Mouse (Mus musculus): Measurements from ENCODE around the gene Rhbdf1.

Gene Rhbdf1

DNA sequence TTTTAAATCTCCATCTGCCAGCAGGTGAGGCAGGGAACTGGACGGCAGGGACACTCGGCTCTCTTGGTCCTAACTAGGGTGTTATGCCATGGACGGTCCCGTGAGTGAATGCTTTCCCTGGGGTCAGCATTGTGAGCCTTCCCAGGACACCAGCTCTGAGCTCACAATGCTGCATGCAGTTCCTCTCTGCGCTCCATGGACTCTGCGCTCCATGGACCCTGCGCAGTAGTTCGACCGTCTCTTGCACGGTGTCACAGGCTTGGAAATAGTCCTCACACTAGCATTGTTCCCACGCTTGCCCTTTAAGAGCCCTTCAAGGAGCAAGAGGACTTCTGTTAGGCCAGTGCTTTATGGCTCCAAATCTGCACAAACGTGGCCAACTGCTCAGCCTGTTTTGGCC lies 33.2 kb downstream of the Rhbdf1 start:
- DNase-seq: no peak

DNA sequence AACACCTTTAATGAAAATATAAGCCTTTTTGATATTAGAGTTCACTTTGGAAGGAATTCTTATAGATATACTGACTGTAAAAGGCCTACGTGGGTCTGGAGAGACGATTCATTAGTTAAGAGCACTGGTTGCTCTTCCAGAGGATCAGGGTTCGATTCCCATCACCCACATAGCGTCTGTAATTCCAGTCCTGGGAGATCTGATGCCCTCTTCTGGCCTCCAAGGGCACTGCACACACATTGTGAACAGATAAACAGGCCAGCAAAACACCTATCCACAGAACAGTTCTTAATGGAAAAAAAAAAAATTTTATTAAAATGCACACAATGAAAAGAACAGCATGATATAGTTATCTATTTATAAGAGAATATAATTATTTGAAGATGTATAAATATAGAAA lies 34.8 kb downstream of the Rhbdf1 start:
- DNase-seq: no peak

DNA sequence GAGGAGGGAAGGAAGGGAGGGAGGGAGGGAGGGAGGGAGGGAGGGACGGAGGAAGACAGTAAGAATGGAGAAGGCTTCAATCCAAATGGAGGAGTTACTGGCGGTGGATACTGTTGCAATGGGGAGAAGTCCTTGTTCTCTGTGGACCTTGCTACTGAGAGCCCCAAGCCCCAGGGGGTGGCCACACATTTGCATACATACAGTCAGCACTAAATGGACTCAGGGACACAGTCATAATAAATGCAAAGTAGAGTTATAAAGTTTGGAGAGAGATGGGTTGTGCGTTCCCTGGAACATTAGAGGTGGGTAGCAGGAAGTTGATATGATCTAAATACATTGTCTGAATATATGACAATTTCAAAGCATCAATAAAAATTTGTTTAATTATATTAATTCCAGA lies 36.1 kb downstream of the Rhbdf1 start:
- no peak for DNase-seq

DNA sequence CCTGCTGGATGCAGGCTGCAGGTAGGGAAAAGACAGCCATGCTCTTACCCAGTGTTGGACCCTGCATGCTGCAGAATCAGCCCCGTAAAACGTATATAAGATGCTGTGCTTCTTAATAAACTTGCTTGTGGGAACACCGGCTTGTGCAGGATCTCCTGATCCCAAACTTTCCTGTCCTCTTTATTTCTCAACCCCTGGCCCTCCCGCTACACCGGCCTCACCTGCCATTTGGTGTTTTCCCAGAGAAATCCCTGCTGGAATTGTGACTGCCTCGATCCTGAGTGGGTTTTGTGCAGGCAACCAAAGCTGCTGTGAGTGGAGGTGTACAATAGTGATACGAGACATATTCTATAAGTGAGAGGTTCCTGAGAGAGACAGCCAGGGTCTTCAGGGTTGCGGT lies 37.6 kb downstream of the Rhbdf1 start:
- DNase-seq: no peak

DNA sequence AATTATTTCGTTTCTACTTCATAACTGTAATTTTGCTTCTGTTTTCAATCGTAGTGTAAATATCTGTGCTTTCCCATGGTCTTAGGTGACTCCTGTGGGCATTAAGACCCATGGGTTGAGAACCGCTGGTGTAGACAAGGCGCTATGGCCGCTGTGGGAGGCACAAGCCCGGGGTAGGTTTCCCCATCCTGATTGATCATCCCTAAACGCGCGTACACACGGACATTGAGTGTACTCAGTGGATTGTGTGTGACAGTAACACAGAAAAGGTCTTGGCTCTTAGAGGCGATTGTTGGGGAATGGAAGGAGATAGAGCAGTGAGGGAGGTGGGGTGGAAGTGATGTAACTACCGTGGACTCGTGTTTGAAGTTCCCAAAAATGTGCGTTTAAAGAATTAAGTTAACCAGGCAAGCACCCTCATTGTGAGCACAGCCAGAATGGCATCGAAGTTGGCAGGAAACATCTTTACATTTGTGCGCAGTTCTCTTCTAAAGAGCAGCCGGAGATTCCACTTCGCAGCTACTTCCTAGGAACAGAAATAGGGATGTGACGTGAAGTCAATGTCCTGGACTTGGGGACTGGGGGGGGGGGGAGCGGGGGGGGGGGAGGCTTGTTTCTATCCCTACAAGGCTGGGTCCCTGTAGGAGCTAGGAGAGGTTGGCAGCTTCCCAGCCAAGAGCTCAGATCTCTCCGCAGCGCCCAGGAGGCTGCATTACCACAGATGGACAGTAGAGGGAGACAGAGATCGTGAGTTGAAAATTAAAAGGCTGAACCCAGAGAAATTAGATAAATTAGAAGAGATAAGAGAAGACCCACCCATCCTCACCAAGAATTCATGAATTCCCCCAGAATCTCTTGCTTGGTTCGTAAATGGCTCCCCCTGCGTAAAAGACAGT lies 39.9 kb downstream of the Rhbdf1 start:
- DNase-seq: peak; percentile 81

DNA sequence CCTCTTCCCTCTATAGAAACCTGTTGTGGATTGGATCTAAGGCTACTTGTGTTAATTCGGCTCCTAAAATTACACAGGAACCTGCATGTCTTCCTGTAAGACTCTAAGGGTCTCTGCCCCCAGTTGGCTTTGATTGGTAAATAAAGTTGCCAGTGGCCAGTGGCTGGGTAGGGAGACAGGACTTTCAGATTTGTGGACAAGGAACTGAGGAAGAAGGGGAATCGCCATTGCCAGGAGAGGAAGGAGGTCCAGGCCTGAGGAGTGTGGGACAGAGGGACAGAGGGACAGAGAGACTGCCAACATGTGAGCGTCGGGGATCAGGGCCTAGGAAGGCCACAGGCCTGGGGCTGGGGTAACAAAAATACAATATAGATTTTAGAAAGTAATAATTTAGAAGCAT lies 40.9 kb downstream of the Rhbdf1 start:
- no peak for DNase-seq

DNA sequence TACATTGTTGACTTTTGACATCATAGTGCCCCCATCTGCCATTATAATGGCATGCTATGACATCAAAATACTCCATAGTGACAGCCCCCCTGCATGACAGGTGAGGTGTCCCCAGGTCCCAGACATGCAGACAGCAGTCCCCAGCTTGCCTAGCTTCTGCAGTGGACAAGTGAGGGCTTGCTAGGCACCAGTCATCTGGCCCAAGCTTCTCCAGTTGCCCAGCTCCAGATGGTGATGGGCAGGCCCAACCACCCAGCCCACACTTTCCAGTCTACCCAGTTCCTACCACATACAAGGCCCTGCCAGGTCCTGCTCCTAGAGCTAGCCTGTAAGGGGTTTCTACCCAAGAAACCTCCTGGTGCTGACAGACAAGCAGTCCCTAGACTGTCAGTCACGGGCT lies 43.6 kb downstream of the Rhbdf1 start:
- no peak for DNase-seq

DNA sequence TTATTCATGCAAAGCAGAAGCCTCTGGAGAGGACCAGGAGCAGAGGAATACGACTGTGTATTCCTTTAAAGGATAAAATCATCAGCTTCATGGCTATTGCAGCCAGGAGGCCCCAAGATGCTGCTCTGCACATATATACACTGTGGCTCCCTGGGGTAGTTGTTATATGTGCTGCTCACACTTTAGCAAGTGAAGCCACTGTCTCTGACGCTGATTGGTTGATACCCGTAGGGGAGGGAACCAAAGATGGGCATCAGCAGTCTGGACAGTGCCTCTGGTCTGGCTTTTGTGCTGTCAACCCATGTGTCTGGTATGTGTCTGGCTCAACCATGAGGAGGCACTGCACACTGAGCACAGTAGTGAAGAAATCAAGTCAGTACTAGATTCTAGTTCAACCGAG lies 55.4 kb downstream of the Rhbdf1 start:
- DNase-seq: no peak

DNA sequence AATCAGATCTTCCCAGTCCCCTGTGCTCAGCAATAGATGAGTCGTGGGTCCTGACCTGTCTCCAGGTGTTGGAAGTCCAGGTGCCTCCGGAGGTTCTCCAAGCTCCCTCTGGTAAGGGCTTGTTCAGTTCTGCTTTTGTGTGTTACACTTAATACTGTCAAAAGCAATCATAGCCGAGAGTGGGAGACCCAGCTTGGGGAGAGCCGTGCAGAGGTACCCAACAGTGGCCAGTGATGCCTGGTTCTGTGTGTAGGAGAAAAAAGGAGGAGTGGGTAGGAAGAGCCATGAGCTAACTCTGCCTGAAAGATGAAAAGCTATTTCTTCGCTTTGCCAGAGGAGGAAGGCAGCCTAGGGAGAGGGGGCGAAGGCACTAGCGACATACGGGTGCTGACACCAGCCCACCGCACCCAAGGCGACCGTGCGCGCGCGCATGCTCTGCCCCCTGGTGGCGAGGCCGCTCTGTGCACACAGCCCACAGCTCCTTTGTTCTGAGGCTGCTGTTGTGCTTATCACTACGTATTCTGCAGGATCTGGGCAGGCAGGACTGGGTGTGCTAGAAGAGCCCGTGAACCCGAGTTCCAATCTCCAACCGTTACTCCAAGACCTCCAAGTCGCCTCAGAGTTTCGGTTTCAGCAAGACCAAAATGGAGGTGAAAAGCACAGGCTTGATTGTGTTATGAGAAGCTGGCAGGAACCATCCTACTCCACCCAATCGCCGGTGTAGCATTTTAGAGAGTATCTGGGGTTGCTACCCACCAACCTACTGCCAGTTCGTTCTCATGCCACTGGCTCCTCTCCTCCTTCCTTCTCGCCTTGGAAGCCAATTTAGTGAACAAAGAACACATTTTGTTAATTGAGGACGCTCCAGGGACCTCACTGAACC lies 59.9 kb downstream of the Rhbdf1 start:
- DNase-seq: peak; percentile 73

DNA sequence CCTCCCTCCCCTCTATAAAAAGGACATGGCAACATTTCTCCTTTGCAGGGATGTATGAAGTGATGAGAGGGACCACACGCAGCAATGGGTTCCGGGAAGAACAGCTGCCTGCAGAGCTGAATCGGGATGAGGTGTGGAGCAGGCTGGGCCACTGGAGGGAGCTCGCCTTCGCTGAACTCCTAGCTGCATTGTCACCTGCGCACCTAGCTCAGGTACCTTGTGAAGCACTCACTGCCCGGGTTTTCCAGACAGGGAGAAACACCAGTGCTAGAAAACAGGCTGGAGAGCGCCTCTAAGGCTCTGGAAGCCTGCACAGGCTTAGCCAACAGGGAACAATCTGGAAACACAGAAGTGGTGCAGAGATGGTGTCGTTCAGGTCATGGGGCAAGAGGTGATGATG lies 60.6 kb downstream of the Rhbdf1 start:
- peak; percentile 44 for DNase-seq

DNA sequence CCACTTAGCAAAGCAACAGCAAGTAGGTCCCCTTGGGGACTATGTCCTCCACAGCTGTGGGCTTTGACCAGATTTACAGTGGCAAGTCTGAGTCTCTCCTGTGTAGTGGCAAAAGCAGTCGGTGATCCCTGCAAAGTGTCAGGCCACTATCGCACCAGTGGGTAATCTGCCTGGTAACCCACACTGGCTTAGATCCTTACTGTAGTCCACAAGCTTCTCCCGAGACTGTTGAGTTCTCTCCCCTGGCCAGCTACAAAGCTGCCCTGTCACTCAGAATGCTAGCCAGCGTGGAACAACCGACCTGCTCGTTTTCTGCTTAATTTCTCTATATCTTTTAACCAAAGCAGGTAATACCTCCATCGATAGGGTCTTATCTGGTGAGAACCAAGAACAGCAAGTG lies 61.8 kb downstream of the Rhbdf1 start:
- no peak for DNase-seq

Data from cerebellum, adult 9-11 months (tissue).